Mouse (Mus musculus): Measurements from ENCODE around the gene Mark2. TPM values are rescaled to one million over a fixed set of nuclear protein-coding genes. Genes with fewer than 3 reads are reported as not detected.

The Mark2 gene
- polyA plus RNA-seq, 1 experiment from 2014 or later = 53.9 TPM

DNA sequence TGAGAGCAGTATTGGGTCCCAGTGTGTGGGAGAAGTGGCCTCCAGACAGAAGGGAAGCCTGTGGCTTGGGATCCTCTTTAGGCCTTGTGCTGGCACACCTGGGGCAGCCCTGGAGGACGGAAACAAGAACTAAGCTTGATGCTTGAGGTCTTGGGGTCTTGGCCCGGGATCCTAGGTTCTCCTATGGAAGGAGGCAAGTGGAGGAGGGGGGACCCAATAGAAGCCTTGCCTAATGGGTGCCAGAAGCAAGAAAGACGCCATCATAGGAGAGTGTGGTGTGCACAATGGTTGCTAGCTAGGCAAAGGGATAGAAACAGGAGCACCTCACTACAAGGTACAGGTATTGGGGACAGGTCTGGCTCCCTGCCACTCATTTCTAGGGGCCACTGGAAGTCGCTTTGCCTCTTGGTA is 75.2 kb downstream of the Mark2 start:
- no peaks in the 10 kb centered on the region for H3K27me3 ChIP-seq (ENCODE audit: control insufficient read depth, insufficient read depth, low read length)
- H3K4me1 ChIP-seq (ENCODE audit: control insufficient read depth, insufficient read depth, low read length) = peaks cover 55% of the 10 kb centered on the region
- H3K36me3 ChIP-seq (ENCODE audit: control insufficient read depth, insufficient read depth, low read length) = peaks cover 11% of the 10 kb centered on the region
- H3K27ac ChIP-seq (ENCODE audit: low read depth, low read length) = peak overlapping the region; percentile 99
- peak overlapping the region; percentile 95 for H3K9ac ChIP-seq (ENCODE audit: low read length)
- H3K4me3 ChIP-seq (ENCODE audit: low read depth, low read length) = peak overlapping the region; percentile 4; the same call in 1 of the 2 replicates
- DNase-seq (ENCODE audit: low spot score, missing footprints) = peak; percentile 93
- no peaks in the 10 kb centered on the region for H3K9me3 ChIP-seq (ENCODE audit: control insufficient read depth, low read length)
- ATAC-seq (ENCODE audit: low FRiP score) = no peak; the same call in 1 of the 2 replicates
- 17% methylated on average over 4 of the region's 4 CpGs for WGBS
- H3K4me2 ChIP-seq = peak overlapping the region; percentile 94

DNA sequence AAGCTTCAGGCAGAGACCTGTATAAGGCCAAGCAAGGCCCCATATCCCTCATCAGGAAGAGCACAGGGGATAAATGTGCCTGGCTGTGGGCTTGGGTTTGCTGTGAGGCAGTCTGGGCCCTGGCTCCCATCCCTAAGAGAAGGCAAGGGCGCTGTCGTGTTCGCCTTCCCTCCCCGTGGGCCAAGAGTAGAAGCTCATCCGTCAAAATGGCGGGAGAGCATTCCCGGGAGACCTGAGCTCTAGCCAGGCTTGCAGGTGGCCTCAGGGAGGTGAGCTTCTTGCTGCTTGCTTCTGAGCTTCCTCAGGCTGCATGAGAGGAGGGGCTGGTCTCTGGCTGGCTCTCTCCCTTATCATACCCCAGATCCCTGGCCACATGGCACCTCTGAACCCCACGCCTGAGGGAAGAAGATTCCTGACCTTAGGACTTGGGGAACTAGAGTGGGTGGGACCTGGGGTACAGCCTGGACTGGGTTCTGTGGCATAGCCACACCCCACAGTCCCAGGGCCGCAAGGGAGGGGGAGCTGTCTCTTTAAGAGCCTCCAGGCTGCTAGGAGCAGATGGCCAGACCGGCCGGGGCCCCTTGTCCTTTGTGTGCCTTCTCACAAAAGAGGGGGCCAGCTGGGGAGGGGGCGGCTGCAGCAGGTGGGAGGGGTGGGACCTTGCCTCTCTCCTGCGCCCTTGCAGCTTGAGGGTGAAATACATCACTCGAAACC is 76.0 kb downstream of the Mark2 start:
- peak; percentile 98 for DNase-seq (ENCODE audit: low spot score, missing footprints)
- Histone ChIP-seq H3K27me3 (ENCODE audit: control insufficient read depth, insufficient read depth, low read length) (no peaks in the 10 kb centered on the region), H3K9ac (ENCODE audit: low read length) (peak overlapping the region; percentile 95), H3K36me3 (ENCODE audit: control insufficient read depth, insufficient read depth, low read length) (peaks cover 3% of the 10 kb centered on the region), H3K9me3 (ENCODE audit: control insufficient read depth, low read length) (no peaks in the 10 kb centered on the region), H3K4me1 (ENCODE audit: control insufficient read depth, insufficient read depth, low read length) (peaks cover 48% of the 10 kb centered on the region), H3K27ac (ENCODE audit: low read depth, low read length) (peak overlapping the region; percentile 99), H3K4me3 (ENCODE audit: low read depth, low read length) (peak overlapping the region; percentile 4; the same call in 1 of the 2 replicates), H3K4me2 (peak overlapping the region; percentile 94)
- WGBS = 9% methylated on average over 14 of the region's 14 CpGs
- ATAC-seq (ENCODE audit: low FRiP score) = peak; percentile 62

DNA sequence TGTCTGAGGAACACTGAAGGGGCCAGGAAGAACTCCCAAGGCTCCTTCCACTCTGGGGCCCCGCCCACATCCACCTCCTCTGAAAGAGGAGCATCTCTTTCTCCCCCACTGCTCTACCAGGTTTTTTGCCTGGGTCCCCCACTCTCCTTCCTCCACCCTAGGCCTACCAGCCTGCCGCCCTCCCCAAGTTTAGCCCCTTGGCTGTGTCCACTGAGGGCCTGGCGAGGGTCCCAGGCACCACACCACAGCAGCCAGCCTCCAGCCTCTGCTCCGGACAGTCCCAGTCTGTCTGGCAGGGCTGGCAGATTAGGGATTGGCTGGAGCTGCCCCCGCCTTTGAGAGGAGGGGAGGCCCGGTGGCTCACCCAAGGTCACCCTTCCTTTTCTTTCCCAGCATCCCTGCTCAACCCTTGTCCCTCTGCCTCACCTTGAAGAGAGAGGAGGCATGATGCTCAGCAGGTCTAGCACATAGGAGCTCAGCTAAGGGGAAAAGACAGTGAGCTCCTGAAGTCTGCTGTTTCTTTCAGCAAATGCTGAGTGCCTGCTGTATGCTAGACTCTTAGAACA is 76.8 kb downstream of the Mark2 start:
- WGBS = 9% methylated on average over 6 of the region's 6 CpGs
- Histone ChIP-seq H3K36me3 (ENCODE audit: control insufficient read depth, insufficient read depth, low read length) (no peaks in the 10 kb centered on the region), H3K27me3 (ENCODE audit: control insufficient read depth, insufficient read depth, low read length) (no peaks in the 10 kb centered on the region), H3K4me3 (ENCODE audit: low read depth, low read length) (no peak overlapping the region), H3K9ac (ENCODE audit: low read length) (peak overlapping the region; percentile 95), H3K4me1 (ENCODE audit: control insufficient read depth, insufficient read depth, low read length) (peaks cover 41% of the 10 kb centered on the region), H3K4me2 (peak overlapping the region; percentile 94), H3K27ac (ENCODE audit: low read depth, low read length) (peak overlapping the region; percentile 99), H3K9me3 (ENCODE audit: control insufficient read depth, low read length) (no peaks in the 10 kb centered on the region)
- DNase-seq (ENCODE audit: low spot score, missing footprints) = peak; percentile 92
- no peak; the same call in 1 of the 2 replicates for ATAC-seq (ENCODE audit: low FRiP score)

DNA sequence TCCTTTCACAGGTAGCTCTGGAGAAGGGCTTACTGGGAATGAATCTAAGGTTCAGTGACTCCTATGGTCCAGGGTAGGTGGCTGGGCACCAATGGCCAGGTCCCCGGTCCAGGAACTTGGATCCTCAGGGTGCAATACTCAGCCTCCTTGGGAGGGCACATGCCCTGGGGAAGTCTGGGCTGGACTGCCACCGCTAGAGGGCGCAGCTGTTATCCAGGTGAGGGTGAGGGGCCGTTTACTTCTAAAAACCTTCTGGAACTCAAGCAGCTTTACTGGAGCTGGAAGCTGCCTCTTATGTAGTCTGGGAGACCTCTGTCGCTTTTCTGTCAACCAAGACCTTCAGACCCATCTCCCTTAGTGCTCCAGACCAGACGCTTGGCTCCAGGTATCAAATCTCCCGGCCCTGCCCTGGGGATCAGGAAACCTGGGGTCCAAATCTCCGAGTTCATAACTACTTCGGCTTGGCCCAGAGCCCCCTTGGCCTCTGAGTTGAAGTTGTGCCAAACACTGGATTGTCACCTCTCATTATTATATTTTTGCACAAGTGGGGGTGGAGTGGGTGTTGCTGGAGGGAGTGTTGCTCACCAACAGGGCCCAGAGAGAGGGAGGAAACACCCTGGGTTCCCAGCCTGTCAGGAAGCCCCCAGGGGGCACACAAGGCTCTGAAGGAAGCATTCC is 77.4 kb downstream of the Mark2 start:
- peak overlapping the region; percentile 94 for H3K4me2 ChIP-seq
- peak overlapping the region; percentile 95 for H3K9ac ChIP-seq (ENCODE audit: low read length)

DNA sequence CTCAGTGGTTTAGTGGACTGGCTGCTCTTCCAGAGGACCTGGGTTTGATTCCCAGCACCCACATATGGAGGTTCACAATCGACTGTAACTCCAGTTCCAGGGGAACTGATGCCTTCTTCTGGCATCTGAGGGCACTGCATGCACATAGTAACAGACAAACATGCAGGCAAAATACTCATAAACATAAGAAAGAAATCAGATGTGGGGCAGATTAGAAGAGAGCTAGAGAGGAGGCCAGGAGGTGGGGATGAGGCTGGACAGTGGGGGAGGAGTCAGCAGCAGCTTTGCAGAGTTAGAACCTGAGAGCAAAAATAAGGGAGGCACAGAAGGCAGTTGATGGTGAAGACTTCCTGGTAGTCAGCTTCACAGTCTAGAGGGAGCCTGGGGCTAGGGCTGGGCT is 79.1 kb downstream of the Mark2 start:
- Histone ChIP-seq H3K4me1 (ENCODE audit: control insufficient read depth, insufficient read depth, low read length) (peaks cover 34% of the 10 kb centered on the region), H3K9me3 (ENCODE audit: control insufficient read depth, low read length) (no peaks in the 10 kb centered on the region), H3K4me2 (no peak overlapping the region), H3K27ac (ENCODE audit: low read depth, low read length) (no peak overlapping the region), H3K9ac (ENCODE audit: low read length) (no peak overlapping the region), H3K27me3 (ENCODE audit: control insufficient read depth, insufficient read depth, low read length) (no peaks in the 10 kb centered on the region), H3K36me3 (ENCODE audit: control insufficient read depth, insufficient read depth, low read length) (no peaks in the 10 kb centered on the region), H3K4me3 (ENCODE audit: low read depth, low read length) (no peak overlapping the region)
- ATAC-seq (ENCODE audit: low FRiP score) = no peak
- 85% methylated on average over 1 of the region's 1 CpGs for WGBS
- no peak for DNase-seq (ENCODE audit: low spot score, missing footprints)

More for the DNA sequence above, 77.4 kb downstream of the Mark2 start:
- DNase-seq (ENCODE audit: low spot score, missing footprints) (peak; percentile 97), ATAC-seq (ENCODE audit: low FRiP score) (no peak)
- Histone ChIP-seq H3K27ac (ENCODE audit: low read depth, low read length) (peak overlapping the region; percentile 99), H3K36me3 (ENCODE audit: control insufficient read depth, insufficient read depth, low read length) (no peaks in the 10 kb centered on the region), H3K27me3 (ENCODE audit: control insufficient read depth, insufficient read depth, low read length) (no peaks in the 10 kb centered on the region), H3K9me3 (ENCODE audit: control insufficient read depth, low read length) (no peaks in the 10 kb centered on the region), H3K4me3 (ENCODE audit: low read depth, low read length) (no peak overlapping the region), H3K4me1 (ENCODE audit: control insufficient read depth, insufficient read depth, low read length) (peaks cover 38% of the 10 kb centered on the region)
- WGBS = 17% methylated on average over 9 of the region's 9 CpGs

DNA sequence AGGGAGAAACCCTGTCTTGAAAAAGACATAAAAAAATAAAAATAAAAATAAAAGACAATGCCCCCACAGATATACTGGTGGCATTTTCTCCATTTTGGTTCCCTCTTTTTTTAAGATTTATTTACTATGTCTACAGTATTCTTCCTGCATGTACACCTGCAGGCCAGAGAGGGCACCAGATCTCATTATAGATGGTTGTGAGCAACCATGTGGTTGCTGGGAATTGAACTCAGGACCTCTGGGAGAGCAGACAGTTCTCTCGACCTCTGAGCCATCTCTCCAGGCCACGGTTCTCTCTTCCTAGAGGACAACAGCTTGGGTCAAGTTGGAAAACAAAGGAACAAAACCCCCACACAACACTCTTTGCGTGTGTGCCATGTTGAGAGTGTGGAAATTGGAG is 79.7 kb downstream of the Mark2 start:
- no peak overlapping the region for H3K27ac ChIP-seq (ENCODE audit: low read depth, low read length)
- no peak for ATAC-seq (ENCODE audit: low FRiP score)

DNA sequence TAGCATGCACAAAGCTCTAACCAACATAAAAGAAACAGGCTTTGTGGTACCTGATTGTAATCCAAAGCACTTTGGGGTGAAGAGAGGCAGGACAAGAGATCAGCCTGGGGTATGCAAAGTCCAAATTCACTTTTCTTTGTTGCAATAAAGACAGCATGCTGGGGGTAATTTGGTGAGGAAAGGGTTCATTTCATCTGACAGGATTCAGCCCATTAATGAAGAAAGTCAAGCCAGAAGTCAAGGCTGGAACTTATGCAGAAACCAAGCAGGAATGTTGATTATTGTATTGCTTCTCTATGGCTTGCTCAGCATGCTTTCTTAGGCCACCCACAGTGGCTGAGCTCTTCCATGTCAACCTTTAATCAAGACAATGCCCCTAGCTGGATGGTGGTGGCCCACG is 80.2 kb downstream of the Mark2 start:
- no peak overlapping the region for H3K4me2 ChIP-seq
- H3K9ac ChIP-seq (ENCODE audit: low read length) = no peak overlapping the region
- no peaks in the 10 kb centered on the region for H3K36me3 ChIP-seq (ENCODE audit: control insufficient read depth, insufficient read depth, low read length)
- DNase-seq (ENCODE audit: low spot score, missing footprints) (no peak), ATAC-seq (ENCODE audit: low FRiP score) (no peak)
- H3K4me3 ChIP-seq (ENCODE audit: low read depth, low read length) = no peak overlapping the region
- H3K27me3 ChIP-seq (ENCODE audit: control insufficient read depth, insufficient read depth, low read length) = no peaks in the 10 kb centered on the region
- H3K27ac ChIP-seq (ENCODE audit: low read depth, low read length) = no peak overlapping the region
- peaks cover 23% of the 10 kb centered on the region for H3K4me1 ChIP-seq (ENCODE audit: control insufficient read depth, insufficient read depth, low read length)
- WGBS = 80% methylated on average over 1 of the region's 1 CpGs
- H3K9me3 ChIP-seq (ENCODE audit: control insufficient read depth, low read length) = no peaks in the 10 kb centered on the region

More for the DNA sequence above, 79.7 kb downstream of the Mark2 start:
- no peak for DNase-seq (ENCODE audit: low spot score, missing footprints)
- Histone ChIP-seq H3K4me1 (ENCODE audit: control insufficient read depth, insufficient read depth, low read length) (peaks cover 28% of the 10 kb centered on the region), H3K9ac (ENCODE audit: low read length) (no peak overlapping the region), H3K4me2 (no peak overlapping the region), H3K36me3 (ENCODE audit: control insufficient read depth, insufficient read depth, low read length) (no peaks in the 10 kb centered on the region), H3K27me3 (ENCODE audit: control insufficient read depth, insufficient read depth, low read length) (no peaks in the 10 kb centered on the region), H3K9me3 (ENCODE audit: control insufficient read depth, low read length) (no peaks in the 10 kb centered on the region), H3K4me3 (ENCODE audit: low read depth, low read length) (no peak overlapping the region)
- WGBS = 90% methylated on average over 3 of the region's 3 CpGs

DNA sequence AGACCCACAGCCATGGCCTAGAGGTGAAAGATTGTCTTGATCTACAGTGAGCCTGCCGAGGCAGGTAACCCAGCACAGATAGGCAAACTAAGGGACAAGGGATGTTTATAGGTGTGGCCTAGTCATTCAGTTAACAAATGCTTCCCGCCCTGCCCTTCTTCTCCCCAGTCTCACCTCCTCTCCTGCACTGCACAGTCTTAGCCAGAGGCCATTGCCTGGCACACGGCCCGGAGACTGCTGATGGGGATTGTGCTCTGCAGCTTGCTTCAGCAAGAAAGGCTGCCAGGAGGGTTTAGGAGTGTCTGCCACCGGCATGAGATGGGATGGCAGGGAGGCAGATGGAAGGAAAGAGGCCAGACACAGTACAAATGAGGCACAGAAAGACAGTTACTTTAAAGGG is 83.8 kb downstream of the Mark2 start:
- H3K4me3 ChIP-seq (ENCODE audit: low read depth, low read length) = no peak overlapping the region
- no peak for DNase-seq (ENCODE audit: low spot score, missing footprints)
- H3K9me3 ChIP-seq (ENCODE audit: control insufficient read depth, low read length) = no peaks in the 10 kb centered on the region
- H3K4me1 ChIP-seq (ENCODE audit: control insufficient read depth, insufficient read depth, low read length) = no peaks in the 10 kb centered on the region
- no peaks in the 10 kb centered on the region for H3K27me3 ChIP-seq (ENCODE audit: control insufficient read depth, insufficient read depth, low read length)
- no peak for ATAC-seq (ENCODE audit: low FRiP score)
- WGBS = 86% methylated on average over 5 of the region's 5 CpGs
- H3K36me3 ChIP-seq (ENCODE audit: control insufficient read depth, insufficient read depth, low read length) = no peaks in the 10 kb centered on the region
- no peak overlapping the region for H3K27ac ChIP-seq (ENCODE audit: low read depth, low read length)
- no peak overlapping the region for H3K9ac ChIP-seq (ENCODE audit: low read length)
- H3K4me2 ChIP-seq = no peak overlapping the region

DNA sequence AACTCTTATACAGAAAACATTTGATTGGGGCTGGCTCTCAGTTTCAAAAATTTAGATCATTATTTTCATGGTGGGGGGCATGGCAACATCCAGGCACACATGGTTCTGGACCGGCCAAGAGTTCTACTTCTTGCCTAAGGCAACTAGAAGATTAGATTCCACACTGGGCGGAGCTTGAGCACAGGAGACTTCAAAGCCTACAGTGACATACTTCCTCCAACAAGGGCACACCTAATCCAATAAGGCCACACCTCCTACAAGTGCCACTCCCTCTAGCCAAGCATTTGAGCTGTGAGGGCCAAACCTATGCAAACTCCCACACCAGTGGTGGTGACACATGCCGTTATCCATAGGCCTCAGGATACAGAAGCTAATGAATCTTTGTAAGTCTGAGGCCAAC is 95.6 kb downstream of the Mark2 start:
- ATAC-seq (ENCODE audit: low FRiP score) = no peak
- no peak overlapping the region for H3K9ac ChIP-seq (ENCODE audit: low read length)
- no peak overlapping the region for H3K4me3 ChIP-seq (ENCODE audit: low read depth, low read length)
- 89% methylated on average over 3 of the region's 3 CpGs for WGBS
- H3K4me2 ChIP-seq = no peak overlapping the region
- no peak for DNase-seq (ENCODE audit: low spot score, missing footprints)
- H3K27ac ChIP-seq (ENCODE audit: low read depth, low read length) = no peak overlapping the region
- no peaks in the 10 kb centered on the region for H3K9me3 ChIP-seq (ENCODE audit: control insufficient read depth, low read length)
- no peaks in the 10 kb centered on the region for H3K36me3 ChIP-seq (ENCODE audit: control insufficient read depth, insufficient read depth, low read length)
- no peaks in the 10 kb centered on the region for H3K27me3 ChIP-seq (ENCODE audit: control insufficient read depth, insufficient read depth, low read length)
- no peaks in the 10 kb centered on the region; the same call in 1 of the 2 replicates for H3K4me1 ChIP-seq (ENCODE audit: control insufficient read depth, insufficient read depth, low read length)
